Mouse (Mus musculus): ENCODE results near the gene Rnf10. TPM values are rescaled to one million over a fixed set of nuclear protein-coding genes. Genes with fewer than 3 reads are reported as not detected.

The Rnf10 gene
- polyA plus RNA-seq, 2 experiments, result 86.7 to 163 TPM

GRCm38 (mm10) chr5:115234519-115234918, 38.2 kb downstream of the Rnf10 start:
- H3K4me3 ChIP-seq (replicated peaks; ENCODE audit: low read length), result no peak overlapping the region
- peaks cover 9% of the 10 kb centered on the region for H3K4me1 ChIP-seq (ENCODE audit: control insufficient read depth, insufficient read depth, low read length)

GRCm38 (mm10) chr5:115233031-115233780, 39.5 kb downstream of the Rnf10 start:
- H3K4me2 ChIP-seq (replicated peaks; ENCODE audit: low read depth, low read length, severe bottlenecking), result no peak overlapping the region
- H3K4me3 ChIP-seq (replicated peaks; ENCODE audit: low read length), result no peak overlapping the region
- ATAC-seq (ENCODE audit: low FRiP score, low read depth), result no peak
- no peak for TF ChIP-seq POLR2A (IDR thresholded peaks at IDR 0.05; ENCODE audit: borderline replicate concordance, extremely low read depth, insufficient read depth, insufficient read length)
- no peak overlapping the region for H3K27ac ChIP-seq (replicated peaks; ENCODE audit: low read depth, low read length)
- 87% methylated on average over 14 of the region's 14 CpGs for WGBS
- no peak overlapping the region for H3K9ac ChIP-seq (ENCODE audit: low read depth, low read length, severe bottlenecking)
- no peaks in the 10 kb centered on the region for H3K36me3 ChIP-seq (ENCODE audit: control insufficient read depth, insufficient read depth, low read length)
- 0 out of 2 replicates have a peak, but pooled peaks cover 2% of the 10 kb centered on the region for H3K27me3 ChIP-seq (ENCODE audit: control insufficient read depth, insufficient read depth, low read length)
- H3K9me3 ChIP-seq (ENCODE audit: control insufficient read depth, low read length), result no peaks in the 10 kb centered on the region
- no peak for DNase-seq (ENCODE audit: low spot score)
- peaks cover 2% of the 10 kb centered on the region; the same call in 1 of the 2 replicates for H3K4me1 ChIP-seq (ENCODE audit: control insufficient read depth, insufficient read depth, low read length)

More at GRCm38 (mm10) chr5:115234519-115234918, 38.2 kb downstream of the Rnf10 start:
- Histone ChIP-seq H3K36me3 (ENCODE audit: control insufficient read depth, insufficient read depth, low read length) (peaks cover under 1% of the 10 kb centered on the region; the same call in 1 of the 2 replicates), H3K9me3 (ENCODE audit: control insufficient read depth, low read length) (no peaks in the 10 kb centered on the region), H3K4me2 (replicated peaks; ENCODE audit: low read depth, low read length, severe bottlenecking) (no peak overlapping the region), H3K27me3 (ENCODE audit: control insufficient read depth, insufficient read depth, low read length) (0 out of 2 replicates have a peak, but pooled peaks cover 2% of the 10 kb centered on the region), H3K27ac (replicated peaks; ENCODE audit: low read depth, low read length) (no peak overlapping the region), H3K9ac (ENCODE audit: low read depth, low read length, severe bottlenecking) (no peak overlapping the region)
- 38% methylated on average over 6 of the region's 6 CpGs for WGBS
- DNase-seq (ENCODE audit: low spot score) (no peak), ATAC-seq (ENCODE audit: low FRiP score, low read depth) (no peak)
- no peak for TF ChIP-seq POLR2A (IDR thresholded peaks at IDR 0.05; ENCODE audit: borderline replicate concordance, extremely low read depth, insufficient read depth, insufficient read length)

- TF ChIP-seq POLR2A (IDR thresholded peaks at IDR 0.05; ENCODE audit: borderline replicate concordance, extremely low read depth, insufficient read depth, insufficient read length), result no peak
- Histone ChIP-seq H3K4me2 (replicated peaks; ENCODE audit: low read depth, low read length, severe bottlenecking) (no peak overlapping the region), H3K27me3 (ENCODE audit: control insufficient read depth, insufficient read depth, low read length) (0 out of 2 replicates have a peak, but pooled peaks cover 2% of the 10 kb centered on the region), H3K4me1 (ENCODE audit: control insufficient read depth, insufficient read depth, low read length) (peaks cover 2% of the 10 kb centered on the region; the same call in 1 of the 2 replicates), H3K9me3 (ENCODE audit: control insufficient read depth, low read length) (no peaks in the 10 kb centered on the region), H3K9ac (ENCODE audit: low read depth, low read length, severe bottlenecking) (no peak overlapping the region), H3K4me3 (replicated peaks; ENCODE audit: low read length) (no peak overlapping the region), H3K36me3 (ENCODE audit: control insufficient read depth, insufficient read depth, low read length) (no peaks in the 10 kb centered on the region), H3K27ac (replicated peaks; ENCODE audit: low read depth, low read length) (no peak overlapping the region)
- 39% methylated on average over 6 of the region's 6 CpGs for WGBS
- DNase-seq (ENCODE audit: low spot score) (no peak), ATAC-seq (ENCODE audit: low FRiP score, low read depth) (no peak)
Observed at GRCm38 (mm10) chr5:115232516-115232915, 40.2 kb downstream of the Rnf10 start.

- no peaks in the 10 kb centered on the region for H3K36me3 ChIP-seq (ENCODE audit: control insufficient read depth, insufficient read depth, low read length)
Observed at GRCm38 (mm10) chr5:115231552-115232120, 41.1 kb downstream of the Rnf10 start.

GRCm38 (mm10) chr5:115230830-115231551, 41.7 kb downstream of the Rnf10 start:
- 48% methylated on average over 15 of the region's 15 CpGs for WGBS
- H3K27me3 ChIP-seq (ENCODE audit: control insufficient read depth, insufficient read depth, low read length), result 0 out of 2 replicates have a peak, but pooled peaks cover 2% of the 10 kb centered on the region
- no peak overlapping the region for H3K4me2 ChIP-seq (replicated peaks; ENCODE audit: low read depth, low read length, severe bottlenecking)
- no peak for DNase-seq (ENCODE audit: low spot score)
- no peak overlapping the region for H3K9ac ChIP-seq (ENCODE audit: low read depth, low read length, severe bottlenecking)
- H3K27ac ChIP-seq (replicated peaks; ENCODE audit: low read depth, low read length), result no peak overlapping the region
- H3K4me1 ChIP-seq (ENCODE audit: control insufficient read depth, insufficient read depth, low read length), result peaks cover 2% of the 10 kb centered on the region; the same call in 1 of the 2 replicates
- H3K4me3 ChIP-seq (replicated peaks; ENCODE audit: low read length), result no peak overlapping the region
- TF ChIP-seq POLR2A (IDR thresholded peaks at IDR 0.05; ENCODE audit: borderline replicate concordance, extremely low read depth, insufficient read depth, insufficient read length), result no peak
- H3K36me3 ChIP-seq (ENCODE audit: control insufficient read depth, insufficient read depth, low read length), result no peaks in the 10 kb centered on the region
- H3K9me3 ChIP-seq (ENCODE audit: control insufficient read depth, low read length), result no peaks in the 10 kb centered on the region
- ATAC-seq (ENCODE audit: low FRiP score, low read depth), result no peak

More at GRCm38 (mm10) chr5:115231552-115232120, 41.1 kb downstream of the Rnf10 start:
- no peak for TF ChIP-seq POLR2A (IDR thresholded peaks at IDR 0.05; ENCODE audit: borderline replicate concordance, extremely low read depth, insufficient read depth, insufficient read length)
- H3K9ac ChIP-seq (ENCODE audit: low read depth, low read length, severe bottlenecking), result no peak overlapping the region
- no peak overlapping the region for H3K27ac ChIP-seq (replicated peaks; ENCODE audit: low read depth, low read length)
- no peak overlapping the region for H3K4me3 ChIP-seq (replicated peaks; ENCODE audit: low read length)
- 35% methylated on average over 16 of the region's 16 CpGs for WGBS
- ATAC-seq (ENCODE audit: low FRiP score, low read depth), result no peak
- H3K4me1 ChIP-seq (ENCODE audit: control insufficient read depth, insufficient read depth, low read length), result peaks cover 2% of the 10 kb centered on the region; the same call in 1 of the 2 replicates
- H3K9me3 ChIP-seq (ENCODE audit: control insufficient read depth, low read length), result no peaks in the 10 kb centered on the region
- no peak for DNase-seq (ENCODE audit: low spot score)
- H3K4me2 ChIP-seq (replicated peaks; ENCODE audit: low read depth, low read length, severe bottlenecking), result no peak overlapping the region
- 0 out of 2 replicates have a peak, but pooled peaks cover 2% of the 10 kb centered on the region for H3K27me3 ChIP-seq (ENCODE audit: control insufficient read depth, insufficient read depth, low read length)
